Mouse (Mus musculus) CD4-positive, CD25-positive, alpha-beta regulatory T cell, adult 2 months (primary cell): Measurements from ENCODE around the gene Rem1.
"Not testable (repeated sequence)": the region's sequence is repeated elsewhere in the genome, so short reads cannot be mapped to it uniquely, and the experiment has no call there.

ENCODE experiments used
- DNase-seq: peaks from one replicate; pipeline ENCODE4 v3.0.0-alpha.2; 2012; ENCODE audit warnings: low read depth, low spot score

Gene Rem1

DNA sequence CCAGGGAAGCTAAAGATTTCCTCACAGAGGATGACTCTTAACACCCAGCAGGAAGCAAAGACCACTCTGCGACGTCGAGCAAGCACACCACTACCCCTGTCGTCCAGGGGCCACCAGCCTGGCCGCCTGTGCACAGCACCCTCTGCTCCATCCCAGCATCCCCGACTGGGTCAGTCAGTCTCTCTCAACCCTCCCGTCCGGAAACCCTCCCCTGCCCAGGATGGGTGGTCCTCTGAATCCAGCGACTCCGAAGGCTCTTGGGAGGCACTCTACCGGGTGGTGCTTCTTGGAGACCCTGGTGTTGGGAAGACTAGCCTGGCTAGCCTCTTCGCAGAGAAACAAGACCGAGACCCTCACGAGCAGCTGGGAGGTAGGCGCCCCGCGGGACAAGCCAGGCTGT lies 1.3 kb downstream of the Rem1 start:
- DNase-seq: no peak

DNA sequence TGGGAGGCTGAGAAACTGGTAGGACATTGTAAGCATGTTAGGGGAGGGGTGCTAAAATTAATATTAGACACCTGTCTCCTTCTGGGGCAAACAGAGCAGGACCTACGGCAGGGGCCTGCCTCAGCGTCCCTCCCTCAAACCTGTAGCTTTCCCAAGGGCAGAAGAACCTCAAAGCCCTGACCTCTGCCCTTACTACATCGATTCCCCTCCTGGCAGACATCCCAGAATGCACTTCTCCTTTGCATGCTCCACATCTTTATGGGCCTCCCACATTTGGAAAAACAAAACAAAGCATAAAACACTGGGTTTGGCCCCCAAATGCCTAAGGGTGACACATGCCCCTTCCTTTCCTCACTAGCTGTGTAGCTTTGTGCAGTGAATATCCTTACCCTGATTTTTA lies 2.5 kb downstream of the Rem1 start:
- DNase-seq: no peak

DNA sequence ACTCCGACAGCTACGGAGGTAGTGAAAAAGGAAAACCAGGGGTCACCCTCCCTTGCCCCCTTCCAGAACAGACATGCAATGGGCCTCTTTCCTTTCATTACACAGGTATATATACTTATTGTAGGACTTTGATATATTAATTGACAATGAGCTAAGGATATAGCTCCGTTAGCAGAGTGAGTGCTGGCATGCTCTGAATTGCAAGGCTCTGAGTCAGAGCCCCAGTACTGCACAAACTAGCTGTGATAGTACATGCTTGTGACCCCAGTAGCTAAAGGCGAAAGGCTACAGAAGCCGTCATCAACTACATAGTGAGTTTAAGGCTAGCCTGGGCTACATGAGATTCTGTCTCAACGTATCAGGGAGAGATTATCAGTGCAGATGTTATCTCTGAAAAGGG lies 3.2 kb downstream of the Rem1 start:
- no peak for DNase-seq

DNA sequence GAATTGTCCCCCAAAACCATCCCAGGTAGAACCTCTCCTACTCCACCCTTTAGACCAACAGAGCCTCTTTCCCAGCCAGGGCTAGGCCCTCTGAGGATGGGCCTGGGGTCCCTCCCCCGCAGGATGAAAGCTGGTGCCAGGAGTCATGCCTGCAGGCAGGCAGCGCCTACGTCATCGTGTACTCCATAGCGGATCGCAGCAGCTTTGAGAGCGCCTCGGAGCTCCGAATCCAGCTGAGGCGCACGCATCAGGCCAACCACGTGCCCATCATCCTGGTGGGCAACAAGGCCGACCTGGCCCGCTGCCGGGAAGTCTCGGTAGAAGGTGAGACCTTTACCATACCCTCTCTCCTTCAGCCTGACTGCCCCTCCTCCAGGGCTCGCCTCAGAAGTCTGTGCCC lies 6.6 kb downstream of the Rem1 start:
- no peak for DNase-seq

DNA sequence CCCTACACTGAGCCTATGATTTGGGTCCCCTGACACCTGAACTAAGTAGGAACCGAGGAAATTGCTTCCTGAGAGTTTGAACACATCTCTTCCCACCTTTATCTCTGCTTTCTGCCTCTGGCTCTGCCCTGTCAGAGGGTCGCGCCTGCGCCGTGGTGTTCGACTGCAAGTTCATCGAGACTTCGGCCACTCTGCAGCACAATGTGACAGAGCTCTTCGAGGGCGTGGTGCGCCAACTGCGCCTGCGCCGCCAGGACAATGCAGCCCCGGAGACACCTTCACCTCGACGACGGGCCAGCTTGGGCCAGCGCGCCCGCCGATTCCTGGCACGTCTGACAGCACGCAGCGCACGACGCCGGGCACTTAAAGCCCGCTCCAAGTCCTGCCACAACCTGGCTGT lies 7.6 kb downstream of the Rem1 start:
- no peak for DNase-seq

DNA sequence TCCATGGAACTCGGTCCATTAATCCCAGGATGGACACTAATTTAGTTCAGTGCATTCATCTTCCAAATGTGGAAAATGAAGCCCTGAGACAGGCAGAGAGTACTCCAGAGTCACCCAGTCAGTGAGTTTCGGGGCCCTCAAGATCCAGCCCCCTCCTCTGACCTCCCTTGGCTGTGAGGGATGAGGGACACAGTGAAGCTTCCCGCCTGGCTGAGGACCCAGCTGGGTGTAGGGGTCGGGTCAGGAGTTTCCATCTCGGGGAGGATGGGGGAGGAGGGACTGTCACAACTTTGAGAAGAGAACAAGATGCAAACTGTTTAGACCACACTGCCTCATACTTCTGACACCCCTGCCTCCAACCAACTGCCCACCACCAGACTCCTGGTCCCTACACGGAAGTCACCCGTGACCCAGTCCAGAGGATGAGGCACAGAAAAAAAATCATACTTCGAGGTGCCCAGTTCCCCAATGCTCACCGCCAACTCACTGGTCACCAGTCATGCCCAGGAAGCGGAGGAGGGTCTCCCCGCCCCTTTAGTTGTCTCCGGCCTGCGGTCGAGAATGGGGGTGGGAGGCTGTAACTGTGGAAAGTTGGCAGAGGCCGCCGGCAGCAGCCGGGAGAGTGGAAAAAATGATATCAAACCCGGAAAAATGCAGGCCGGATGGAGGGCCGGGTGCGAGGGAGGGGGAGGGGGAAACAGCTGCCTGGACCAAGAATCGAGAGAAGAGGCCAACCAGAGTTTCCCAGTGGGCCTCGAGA lies 9.7 kb downstream of the Rem1 start:
- DNase-seq: no peak

DNA sequence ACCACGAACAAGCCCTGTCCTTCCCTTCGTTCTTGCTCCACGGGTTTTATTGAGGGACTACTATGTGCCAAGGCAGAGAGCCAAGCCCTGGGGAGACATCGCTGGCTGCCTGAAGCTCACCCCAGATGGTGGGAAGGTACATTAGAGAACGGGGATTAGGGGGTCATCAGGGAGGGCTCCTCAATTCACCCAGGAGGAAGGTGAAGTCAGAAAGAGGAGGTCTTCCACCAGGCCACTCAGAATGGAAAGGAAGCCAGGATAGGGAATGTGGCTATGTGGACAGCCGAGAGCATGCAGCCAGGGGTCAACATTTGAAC lies 10.2 kb downstream of the Rem1 start:
- DNase-seq: no peak

DNA sequence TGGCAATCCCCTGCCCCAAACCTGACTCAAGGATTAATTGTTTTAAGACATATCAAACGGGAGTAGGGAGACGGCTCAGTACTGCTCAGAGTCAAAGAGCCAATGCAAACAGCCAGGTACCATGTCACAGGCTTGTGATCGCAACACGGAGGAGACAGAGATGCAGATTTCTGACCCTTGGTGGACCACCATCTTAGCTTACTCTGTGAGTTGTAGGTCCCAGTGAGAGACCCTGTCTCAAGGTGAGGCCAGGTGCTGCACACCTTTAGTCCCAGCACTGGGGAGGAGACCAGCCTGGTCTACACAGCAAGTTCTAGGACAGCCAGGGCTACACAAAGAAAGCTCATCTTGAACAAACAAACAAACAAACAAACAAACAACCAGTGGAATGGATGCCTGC lies 10.6 kb downstream of the Rem1 start:
- DNase-seq: no peak

DNA sequence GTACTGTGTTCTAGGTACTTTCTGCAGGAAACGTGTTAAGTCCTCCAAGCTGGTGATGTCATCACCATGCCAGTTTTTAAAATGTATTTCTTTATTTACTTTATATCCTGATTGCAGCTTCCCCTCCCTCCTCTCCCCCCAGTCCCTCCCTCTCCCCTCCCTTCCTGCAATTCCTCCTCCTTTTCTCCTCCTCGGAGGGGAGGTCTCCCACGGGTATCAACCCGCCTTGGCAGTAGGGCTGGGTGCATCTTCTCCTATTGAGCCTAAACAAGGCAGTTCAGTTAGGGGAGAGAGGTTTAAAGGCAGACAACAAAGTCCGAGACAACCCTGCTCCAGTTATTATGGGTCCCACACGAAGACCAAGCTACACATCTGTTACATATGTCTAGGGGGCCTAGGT lies 12.1 kb downstream of the Rem1 start:
- DNase-seq: no peak

DNA sequence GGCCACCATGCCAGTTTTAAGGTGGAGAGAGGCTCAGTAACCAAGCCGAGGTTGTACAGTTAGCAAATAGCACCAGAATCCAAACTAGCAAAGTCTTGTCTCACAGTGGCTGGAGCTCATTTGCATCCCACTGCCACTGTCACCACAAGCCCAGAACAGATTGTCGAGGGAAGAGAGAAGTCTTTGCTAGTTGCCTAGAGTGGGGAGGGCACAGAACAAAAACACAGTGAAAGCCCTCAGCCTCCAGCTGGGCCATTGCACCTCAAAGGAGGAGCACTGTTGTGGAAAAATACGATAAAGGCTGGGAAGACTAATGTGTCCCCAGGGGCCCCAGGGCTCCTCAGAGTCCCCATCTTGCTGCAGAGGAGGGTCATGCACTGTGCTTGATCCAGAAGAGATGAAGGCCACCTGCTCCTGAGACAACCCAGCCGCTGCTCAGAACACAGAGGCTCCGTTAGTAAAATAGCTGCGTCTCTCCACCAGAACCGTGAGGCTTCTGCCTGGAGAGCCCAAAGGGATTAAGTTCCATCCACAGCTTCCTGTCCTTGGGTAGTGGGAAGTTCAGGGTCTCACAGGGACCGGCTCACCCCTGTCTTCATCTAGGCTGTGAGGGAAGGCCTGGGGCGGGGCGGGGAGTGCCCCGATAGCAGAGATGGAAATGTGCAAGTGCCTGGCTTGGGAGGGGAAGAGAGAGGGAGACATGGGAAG lies 12.8 kb downstream of the Rem1 start:
- DNase-seq: no peak

DNA sequence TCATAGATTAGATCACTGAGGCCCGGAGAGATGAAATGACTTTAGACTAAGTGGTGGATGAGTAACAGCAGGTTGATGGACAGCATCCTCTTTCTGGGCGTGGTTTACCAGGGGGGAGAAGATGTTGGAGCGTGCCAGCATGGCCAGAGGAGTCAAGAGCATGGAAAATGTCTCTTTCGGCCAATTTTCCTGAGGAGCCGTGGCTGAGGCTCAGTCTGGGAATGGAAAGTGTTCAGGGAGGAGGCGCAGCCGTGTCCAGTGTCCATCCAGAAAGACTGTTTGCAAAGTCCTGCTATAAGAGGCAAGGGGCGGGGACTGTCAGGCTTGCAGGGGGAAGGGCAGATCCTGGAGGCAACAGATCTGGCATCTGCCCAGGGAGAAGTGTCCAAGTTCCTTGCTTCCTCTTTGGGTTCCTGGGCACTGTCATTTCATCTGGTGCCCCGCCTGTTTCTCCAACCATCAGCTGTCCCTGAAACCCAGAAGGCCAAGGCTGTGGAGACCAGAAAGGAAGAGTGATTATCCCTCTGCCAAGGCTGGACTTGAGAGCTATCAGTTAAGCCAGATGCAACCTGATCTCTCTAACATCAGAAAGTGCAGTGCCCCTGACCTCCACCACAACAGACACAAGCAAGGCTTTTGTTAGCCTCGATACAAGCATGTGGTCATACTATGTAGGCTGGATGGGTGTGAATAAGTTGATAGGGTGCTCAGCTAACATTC lies 26.3 kb downstream of the Rem1 start:
- no peak for DNase-seq

DNA sequence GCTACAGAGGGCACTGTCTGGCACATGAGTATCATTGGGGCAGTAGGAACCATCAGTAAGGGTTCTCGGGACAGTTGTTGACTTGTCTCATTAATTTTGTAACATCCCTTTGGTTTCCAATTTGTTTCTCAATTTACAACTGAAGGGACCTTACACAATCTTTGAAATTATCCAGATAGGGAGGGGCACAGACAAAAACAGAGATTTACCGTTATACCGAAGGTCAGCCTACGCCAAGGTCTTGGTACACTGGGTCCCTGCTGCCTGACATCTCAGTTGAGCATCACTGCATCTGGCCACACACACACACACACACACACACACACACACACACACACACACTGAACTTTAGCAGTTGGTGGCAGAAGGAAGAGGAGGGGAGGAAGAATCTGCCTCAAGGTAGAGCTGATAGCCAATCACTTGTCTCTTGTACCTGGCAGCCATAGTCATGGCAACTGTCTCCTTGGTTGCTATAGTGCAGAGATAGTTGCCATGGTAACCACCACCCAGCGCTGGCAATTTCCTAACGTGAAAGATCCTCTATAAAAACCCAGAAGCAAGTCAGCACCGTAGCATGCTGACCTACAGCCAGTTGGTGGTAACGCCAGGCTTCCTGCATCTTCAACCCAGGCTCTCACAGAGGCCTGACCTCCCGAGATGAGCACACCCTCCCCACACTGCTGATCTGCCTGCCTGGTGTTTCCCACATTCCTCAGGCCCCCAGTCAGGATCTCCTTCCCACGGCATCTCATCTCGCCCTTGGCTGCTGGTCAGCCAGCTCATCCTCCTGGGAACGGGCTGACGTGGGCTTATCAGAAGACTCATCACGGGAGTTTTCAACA lies 27.3 kb downstream of the Rem1 start:
- peak; percentile 57 for DNase-seq

DNA sequence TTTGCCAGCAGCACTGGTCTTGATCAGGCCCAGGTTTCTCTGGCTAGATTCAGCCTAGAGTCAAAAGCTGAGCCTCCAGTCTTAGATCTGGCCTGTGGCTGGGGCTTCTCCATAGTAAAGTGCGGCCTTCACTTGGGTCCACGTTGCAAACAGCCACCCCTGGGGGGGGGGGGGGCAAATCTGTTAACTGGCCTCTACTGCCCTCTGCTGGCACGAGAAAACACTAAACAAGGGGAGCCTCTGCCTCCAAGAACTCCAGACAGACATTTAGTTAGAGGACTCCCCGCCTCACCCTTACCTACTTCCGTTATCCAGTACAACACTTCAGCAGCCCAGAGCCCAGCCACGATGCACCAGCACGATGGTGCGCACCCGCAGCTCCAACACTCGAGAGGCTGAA lies 30.6 kb downstream of the Rem1 start:
- peak; percentile 59 for DNase-seq

DNA sequence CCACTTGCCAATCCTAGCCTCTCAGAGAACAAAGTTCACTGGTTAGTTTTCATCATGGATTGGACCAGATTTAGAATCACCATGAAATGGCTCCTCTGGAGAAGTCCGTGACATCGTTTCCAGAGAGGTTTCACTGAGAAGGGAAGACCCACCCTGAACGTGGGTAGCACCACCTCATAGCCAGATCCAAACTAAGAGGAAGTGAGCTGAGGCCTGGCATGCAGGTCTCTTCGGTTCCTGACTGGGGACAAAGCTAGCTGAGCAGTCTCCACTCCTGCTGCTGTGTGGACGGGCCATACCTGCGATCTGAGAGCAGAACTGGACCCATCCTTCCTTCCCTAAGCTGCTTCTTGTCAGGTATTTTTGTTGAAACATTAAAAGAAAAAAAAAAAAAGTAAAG lies 34.4 kb downstream of the Rem1 start:
- DNase-seq: no peak

DNA sequence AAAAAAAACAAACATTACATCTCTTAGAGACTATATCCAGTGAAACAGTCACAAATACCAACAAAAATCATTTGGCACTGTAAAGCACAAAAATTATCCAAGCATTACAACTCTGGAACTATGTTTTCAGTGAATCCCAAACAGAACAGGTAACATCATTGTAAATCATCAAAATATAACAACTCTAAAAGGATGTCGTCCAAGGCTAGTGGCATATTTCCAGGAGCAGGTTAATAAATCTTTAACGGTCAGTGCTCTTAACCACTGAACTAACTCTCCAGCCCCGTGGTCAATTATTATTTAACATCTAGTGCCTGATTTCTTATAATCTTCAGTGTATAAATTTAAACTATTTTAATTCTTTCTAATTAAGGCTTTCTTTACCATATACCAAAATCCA lies 39.4 kb downstream of the Rem1 start:
- not testable (repeated sequence) for DNase-seq

DNA sequence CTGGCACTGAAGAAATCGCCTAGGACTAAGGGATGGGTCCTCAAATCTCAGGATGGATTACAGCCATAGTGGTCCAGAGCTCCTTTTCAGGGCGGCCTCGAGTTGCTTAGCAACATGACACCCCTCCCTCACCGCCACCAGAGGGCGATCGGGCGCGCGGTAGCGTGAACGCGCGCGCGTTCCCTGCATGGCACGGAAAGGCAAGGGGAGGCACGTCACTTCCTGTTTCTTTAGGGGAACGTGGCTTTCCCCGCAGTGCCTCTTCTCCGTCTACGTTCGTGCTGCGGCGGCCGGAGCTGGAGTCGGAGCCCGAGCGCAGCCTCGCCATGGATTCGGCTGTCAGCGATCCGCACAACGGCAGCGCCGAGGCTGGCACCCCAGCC lies 42.5 kb downstream of the Rem1 start, which contains the start of gene H13:
H13 (plus strand) TSS at position 206 of the 383 bp plus-strand sequence.
- DNase-seq: peak; percentile 98

DNA sequence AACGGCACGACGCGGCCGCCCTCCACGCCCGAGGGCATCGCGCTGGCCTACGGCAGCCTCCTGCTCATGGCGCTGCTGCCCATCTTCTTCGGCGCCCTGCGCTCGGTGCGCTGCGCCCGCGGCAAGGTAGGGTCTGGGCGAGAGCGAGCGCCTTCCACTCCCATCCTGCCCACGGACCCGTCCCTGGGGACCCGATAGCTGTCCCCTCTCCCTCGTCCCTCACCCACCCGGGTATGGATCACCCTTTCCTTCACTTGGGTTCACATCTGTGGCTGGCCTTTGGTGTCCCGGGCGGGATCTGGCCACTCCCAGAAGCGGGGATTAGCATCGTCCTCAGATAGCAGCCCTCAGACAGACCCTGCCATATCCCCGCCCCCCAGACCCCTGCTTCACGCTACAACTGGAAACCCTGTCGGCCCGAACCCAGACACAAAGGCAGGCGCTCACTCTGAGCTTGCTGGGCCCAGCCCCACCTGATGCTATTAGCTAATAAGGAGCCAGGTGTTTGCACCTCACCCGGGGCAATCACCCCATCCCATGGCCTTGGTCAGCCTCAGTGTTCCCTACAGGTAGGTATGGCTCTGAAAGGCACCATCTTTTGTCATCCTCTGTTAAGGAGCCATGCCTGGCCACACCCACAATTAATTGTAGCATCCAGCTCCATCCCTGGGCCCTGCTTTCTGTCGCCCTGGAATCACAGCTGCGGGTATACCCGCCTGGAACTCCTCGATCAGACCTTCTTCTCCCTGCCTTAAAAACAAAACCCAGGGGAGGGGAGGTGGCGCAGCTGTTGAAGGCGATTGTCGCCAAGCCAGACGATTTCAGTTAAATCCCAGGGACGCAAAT lies 43.1 kb downstream of the Rem1 start:
- DNase-seq: peak; percentile 46

DNA sequence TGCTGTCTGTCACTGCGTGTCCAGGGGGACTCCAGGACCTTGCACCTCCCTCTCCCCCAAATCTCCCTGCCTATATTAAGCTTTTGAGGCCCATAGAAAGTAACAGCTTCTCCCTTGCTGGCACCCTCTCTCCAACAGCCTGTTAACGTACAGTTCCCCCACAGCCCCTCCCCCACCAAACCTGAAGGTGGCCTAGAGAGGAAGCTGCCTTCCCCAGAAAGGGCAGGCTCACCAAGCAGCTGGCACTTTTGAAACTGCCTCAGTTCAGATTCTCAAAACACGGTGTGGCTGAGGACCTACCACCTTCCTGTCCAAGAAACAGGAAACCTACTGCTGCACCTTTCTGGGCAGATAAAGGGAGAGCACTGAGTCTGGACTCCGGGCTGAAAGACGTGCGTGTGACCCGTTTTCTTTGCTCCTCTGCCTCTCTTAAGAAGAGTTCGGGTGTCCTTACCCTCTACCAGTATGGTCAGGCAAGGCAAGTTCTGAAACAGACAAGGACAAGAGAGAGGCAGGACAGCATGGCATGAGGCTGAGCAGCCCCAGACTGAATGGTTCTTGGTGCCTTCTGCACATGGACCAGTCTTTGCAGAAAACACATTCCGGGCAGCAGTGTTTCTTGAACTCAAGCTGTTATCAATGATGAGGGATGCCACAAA lies 44.4 kb downstream of the Rem1 start:
- DNase-seq: peak; percentile 71

DNA sequence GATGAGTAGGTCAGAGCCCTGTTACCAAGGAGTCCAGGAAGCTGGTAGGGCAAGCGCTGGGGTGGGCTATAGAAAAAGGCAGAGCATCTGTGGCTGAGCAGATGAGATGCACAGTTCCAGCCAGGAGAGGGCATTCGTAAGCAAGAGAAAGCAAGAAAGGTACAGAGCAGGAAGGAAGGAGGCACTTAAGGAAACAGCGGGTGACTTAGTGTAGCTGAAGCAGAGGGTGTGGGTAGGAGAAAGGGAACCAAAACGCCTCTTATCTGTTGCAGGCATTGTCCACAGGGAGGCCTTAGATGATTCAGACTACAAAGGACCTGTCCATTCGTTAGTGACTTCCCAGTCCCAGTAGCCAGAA lies 44.9 kb downstream of the Rem1 start:
- DNase-seq: peak; percentile 81

DNA sequence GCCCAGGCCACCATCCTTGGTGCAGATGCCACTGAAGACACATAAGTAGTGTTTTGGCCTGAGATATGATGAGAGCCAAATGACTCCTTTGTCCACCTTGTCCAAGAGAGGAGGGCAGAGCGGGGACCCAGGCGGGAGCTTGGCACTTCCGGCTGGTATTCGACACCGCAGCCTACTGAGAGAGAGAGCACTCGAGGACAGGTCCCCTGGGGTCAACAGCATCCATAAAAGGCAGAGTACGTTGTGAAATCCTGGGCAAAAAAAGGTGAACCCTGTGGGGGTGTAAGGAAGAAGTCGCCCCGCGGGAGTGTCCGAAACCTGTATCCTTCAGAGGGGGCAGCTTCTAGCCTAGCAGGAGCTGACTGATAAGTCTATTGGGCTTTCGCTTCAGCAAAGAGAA lies 45.4 kb downstream of the Rem1 start:
- DNase-seq: no peak

DNA sequence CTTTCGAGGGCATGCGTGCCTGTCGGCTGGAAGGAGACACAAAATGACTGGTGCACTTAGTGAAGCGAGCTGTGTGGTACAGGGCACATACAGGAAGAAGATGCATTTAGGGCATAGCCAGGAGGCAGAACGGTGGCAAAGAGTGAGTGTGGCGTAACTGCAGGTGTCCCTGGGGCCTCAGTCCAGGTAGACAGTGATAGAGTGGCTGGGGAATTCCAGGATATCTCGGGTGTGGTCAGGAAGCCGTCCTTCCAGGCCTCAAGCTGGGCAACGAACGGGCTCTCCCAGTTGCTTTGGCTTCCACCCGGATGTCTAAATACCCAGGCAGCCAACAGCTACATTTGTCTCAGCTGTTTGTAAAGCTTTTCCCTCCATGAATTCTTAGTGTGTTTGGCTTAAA lies 47.4 kb downstream of the Rem1 start:
- DNase-seq: no peak
